Mouse (Mus musculus) liver, embryonic 14.5 days (tissue): Measurements from ENCODE around the gene Cryba4. TPM values are rescaled to one million over a fixed set of nuclear protein-coding genes. Genes with fewer than 3 reads are reported as not detected.

Source experiments
- ATAC-seq: fragments of 200-750 bp; cut with Nextera tagmentation; 2 replicates; pipeline ENCODE4 v1.8.0; 2017; ENCODE audit warnings: moderate number of reproducible peaks, mild to moderate bottlenecking, moderate library complexity; ENCODE audit not compliant: insufficient read depth
- DNase-seq, 3 experiments: peaks; one replicate each; pipeline ENCODE4 v3.0.0-alpha.2; 2012 to 2013; ENCODE audit warnings: low read depth in 3 of 3, low spot score in 3 of 3
- H3K27ac ChIP-seq: fragments of 300-500 bp; sonication (generic); 2 replicates; pipeline ENCODE4 v1.5.1; 2014; ENCODE audit warnings: moderate library complexity, mild to moderate bottlenecking, control low read depth, inconsistent platforms
- H3K27me3 ChIP-seq: fragments of 300-500 bp; sonication (generic); 2 replicates; pipeline ENCODE4 v1.6.1; 2014; ENCODE audit warnings: mild to moderate bottlenecking, low read length, moderate library complexity; ENCODE audit not compliant: control insufficient read depth, insufficient read depth
- H3K36me3 ChIP-seq: fragments of 300-500 bp; sonication (generic); replicated peaks from 2 replicates; pipeline ENCODE4 v1.6.1; 2014; ENCODE audit warnings: low read depth; ENCODE audit not compliant: control insufficient read depth, insufficient read depth
- H3K4me1 ChIP-seq, 2 experiments: fragments of 200-500 bp in 1 of 2; fragments of 300-500 bp in 1 of 2; sonication (generic) in 1 of 2; replicated peaks; 2 replicates each; pipeline ENCODE4 v1.6.1; 2012 to 2014; ENCODE audit warnings: antibody characterized with exemption in 1 of 2, inconsistent platforms in 1 of 2, low read length in 1 of 2; ENCODE audit not compliant: control insufficient read depth in 2 of 2, insufficient read depth in 2 of 2
- H3K4me2 ChIP-seq: fragments of 300-500 bp; sonication (generic); 2 replicates; pipeline ENCODE4 v1.6.1; 2014; ENCODE audit warnings: low read depth, mild to moderate bottlenecking, control low read depth, moderate library complexity
- H3K4me3 ChIP-seq, 2 experiments: fragments of 200-500 bp in 1 of 2; fragments of 300-500 bp in 1 of 2; sonication (generic) in 1 of 2; 2 replicates each; pipeline ENCODE4 v1.5.1; 2012 to 2014; ENCODE audit warnings: low read depth in 2 of 2, low read length in 2 of 2, mild to moderate bottlenecking in 2 of 2, control low read depth in 1 of 2, inconsistent platforms in 1 of 2, moderate library complexity in 1 of 2; ENCODE audit not compliant: insufficient read depth in 1 of 2
- H3K9ac ChIP-seq: fragments of 300-500 bp; sonication (generic); replicated peaks from 2 replicates; pipeline ENCODE4 v1.6.1; 2014; ENCODE audit warnings: mild to moderate bottlenecking, control low read depth, moderate library complexity
- H3K9me3 ChIP-seq: fragments of 300-500 bp; sonication (generic); 2 replicates; pipeline ENCODE4 v1.6.1; 2016; ENCODE audit warnings: low read length, mixed read lengths; ENCODE audit not compliant: control insufficient read depth
- CTCF ChIP-seq: IDR thresholded peaks from 2 replicates; pipeline ENCODE4 v1.5.1; 2016; ENCODE audit warnings: antibody characterized with exemption, low read depth, control low read depth
- EP300 ChIP-seq: IDR thresholded peaks from 2 replicates; pipeline ENCODE4 v1.6.1; 2016; ENCODE audit warnings: antibody characterized with exemption, low read depth
- WGBS: fragments of 180-500 bp; shearing (Covaris S2); extraction: QIAGEN DNeasy Blood & Tissue Kit; methylation state at CpG from one replicate; pipeline ENCODE4 v1.1.7; 2014; ENCODE audit not compliant: insufficient replicate concordance; 5-methylcytosine and 5-hydroxymethylcytosine counted together
- polyA plus RNA-seq, 2 experiments: library from polyadenylated mRNA; depleted of rRNA in 1 of 2; stranded (reverse) in 1 of 2; unstranded in 1 of 2; fragments of >200 nt; fragmentation: Nextera tagmentation in 1 of 2; extraction: Ambion mirVana in 1 of 2; gene quantifications; 2 replicates each; pipeline versions ENCODE4 v1.2.1 to v1.2.3; 2012 to 2014

The Cryba4 gene
- polyA plus RNA-seq, 2 experiments, result 0.39 to 0.95 TPM

- no peak overlapping the region for H3K4me3 ChIP-seq
Observed at GRCm38 (mm10) chr5:112298226-112298988, 46.1 kb upstream of the Cryba4 start.

GRCm38 (mm10) chr5:112297257-112297656 is 44.9 kb upstream of the Cryba4 start:
- TF ChIP-seq EP300, result no peak
- no peak for TF ChIP-seq CTCF
- ATAC-seq (no peak), DNase-seq (no peak)
- WGBS, result 42% methylated on average over 2 of the region's 2 CpGs
- Histone ChIP-seq H3K9me3 (no peaks in the 10 kb centered on the region), H3K4me1 (peaks cover 14 to 65% of the 10 kb centered on the region in 2 experiments), H3K4me2 (no peak overlapping the region), H3K9ac (peak overlapping the region; percentile 37), H3K36me3 (no peaks in the 10 kb centered on the region), H3K4me3 (no peak overlapping the region), H3K27ac (peak overlapping the region; percentile 27), H3K27me3 (no peaks in the 10 kb centered on the region)

More at GRCm38 (mm10) chr5:112298226-112298988, 46.1 kb upstream of the Cryba4 start:
- DNase-seq, result no peak
- no peak overlapping the region for H3K9ac ChIP-seq
- H3K4me1 ChIP-seq, result peaks cover 14 to 66% of the 10 kb centered on the region in 2 experiments
- H3K9me3 ChIP-seq, result no peaks in the 10 kb centered on the region
- 57% methylated on average over 12 of the region's 12 CpGs for WGBS
- no peak overlapping the region; the same call in 1 of the 2 replicates for H3K27ac ChIP-seq
- TF ChIP-seq EP300 (no peak), CTCF (no peak)
- no peaks in the 10 kb centered on the region for H3K36me3 ChIP-seq
- H3K27me3 ChIP-seq, result no peaks in the 10 kb centered on the region
- H3K4me2 ChIP-seq, result no peak overlapping the region
- peak; percentile 20 for ATAC-seq

- DNase-seq, result no peak
- Histone ChIP-seq H3K9me3 (no peaks in the 10 kb centered on the region), H3K27me3 (no peaks in the 10 kb centered on the region), H3K4me3 (no peak overlapping the region), H3K36me3 (no peaks in the 10 kb centered on the region), H3K9ac (peak overlapping the region; percentile 37), H3K4me2 (peak overlapping the region; percentile 22; the same call in 1 of the 2 replicates), H3K27ac (peak overlapping the region; percentile 27), H3K4me1 (peaks cover 14 to 62% of the 10 kb centered on the region in 2 experiments)
- ATAC-seq, result peak; percentile 74
- WGBS, result 11% methylated on average over 6 of the region's 6 CpGs
- no peak for TF ChIP-seq EP300
- no peak for TF ChIP-seq CTCF
Observed at GRCm38 (mm10) chr5:112296404-112297181, 44.3 kb upstream of the Cryba4 start.

GRCm38 (mm10) chr5:112295564-112295963 is 43.2 kb upstream of the Cryba4 start:
- no peak for TF ChIP-seq EP300
- no peak for TF ChIP-seq CTCF
- no peaks in the 10 kb centered on the region for H3K27me3 ChIP-seq
- no peak for DNase-seq
- no peak for ATAC-seq
- no peak overlapping the region for H3K4me3 ChIP-seq
- H3K27ac ChIP-seq, result no peak overlapping the region; the same call in 1 of the 2 replicates
- H3K4me2 ChIP-seq, result no peak overlapping the region
- WGBS, result 68% methylated on average over 8 of the region's 8 CpGs
- no peak overlapping the region for H3K9ac ChIP-seq
- H3K9me3 ChIP-seq, result no peaks in the 10 kb centered on the region
- H3K4me1 ChIP-seq, result peaks cover 14 to 62% of the 10 kb centered on the region in 2 experiments
- no peaks in the 10 kb centered on the region for H3K36me3 ChIP-seq

- no peaks in the 10 kb centered on the region for H3K9me3 ChIP-seq
- H3K27ac ChIP-seq, result no peak overlapping the region; the same call in 1 of the 2 replicates
- no peak overlapping the region for H3K4me3 ChIP-seq
- no peaks in the 10 kb centered on the region for H3K36me3 ChIP-seq
- peaks cover 14 to 62% of the 10 kb centered on the region in 2 experiments for H3K4me1 ChIP-seq
- H3K9ac ChIP-seq, result no peak overlapping the region
- no peaks in the 10 kb centered on the region for H3K27me3 ChIP-seq
- H3K4me2 ChIP-seq, result no peak overlapping the region
- 23% methylated on average over 8 of the region's 8 CpGs for WGBS
- TF ChIP-seq CTCF (no peak), EP300 (no peak)
- ATAC-seq, result peak; percentile 24; the same call in 1 of the 2 replicates
- no peak for DNase-seq
Observed at GRCm38 (mm10) chr5:112295162-112295561, 42.8 kb upstream of the Cryba4 start.
